Mouse (Mus musculus): ENCODE results near the gene Gars.

DNA sequence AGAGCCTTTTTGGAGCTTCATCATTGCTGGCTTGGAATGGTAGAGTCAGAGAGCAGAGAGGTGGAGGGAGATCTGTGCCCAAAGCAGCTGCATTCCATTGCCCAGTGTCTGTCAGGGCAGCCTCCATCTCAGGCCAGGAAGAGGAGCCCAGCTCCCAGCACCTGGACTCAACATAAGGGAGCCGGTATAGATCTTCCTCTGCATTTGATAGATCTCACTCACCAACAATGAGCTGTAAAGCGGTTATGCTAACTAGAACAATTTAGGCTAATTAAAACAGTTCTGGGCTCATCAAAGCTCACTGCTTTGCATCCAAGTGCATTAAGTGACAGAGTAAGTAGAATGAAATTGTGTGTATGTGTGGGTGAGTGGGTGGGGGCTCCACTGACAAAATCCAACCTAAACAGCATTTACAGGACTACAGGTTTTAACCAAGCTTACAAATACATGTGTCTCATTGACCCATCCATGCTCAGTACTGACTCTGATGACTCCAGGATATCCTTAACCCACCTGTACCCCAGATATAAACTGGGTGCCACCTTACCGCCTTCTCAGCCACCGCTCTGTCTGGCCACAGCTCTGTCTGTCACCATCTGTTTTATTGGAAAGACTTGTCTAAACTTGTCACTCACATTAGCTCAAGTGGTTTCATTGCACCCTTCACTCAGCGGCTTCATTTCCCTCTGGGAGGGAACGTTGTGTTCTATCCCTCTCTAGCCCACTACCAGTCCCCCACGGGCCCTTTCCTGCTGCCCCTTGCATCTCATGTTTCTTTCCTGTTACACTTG is 44.6 kb downstream of the Gars start:
- no peak for TF ChIP-seq CTCF (IDR thresholded peaks at IDR 0.05)
- no peak for TF ChIP-seq POLR2A (IDR thresholded peaks at IDR 0.05; ENCODE audit: insufficient read depth, low read depth, low read length)

All from heart, adult 2 months (tissue).